Mouse (Mus musculus) hindbrain, embryonic 14.5 days (tissue): ENCODE data around the gene Bcl2l12. TPM values are rescaled to one million over a fixed set of nuclear protein-coding genes. Genes with fewer than 3 reads are reported as not detected.

Source experiments
- ATAC-seq: fragments of 200-750 bp; cut with Nextera tagmentation; 2 replicates; pipeline ENCODE4 v1.8.0; 2017; ENCODE audit warnings: moderate number of reproducible peaks, mild to moderate bottlenecking, moderate TSS enrichment, moderate library complexity; ENCODE audit not compliant: low FRiP score
- DNase-seq: peaks from one replicate; pipeline ENCODE4 v3.0.0-alpha.2; 2015; ENCODE audit warnings: low spot score
- H3K27ac ChIP-seq: fragments of 300-500 bp; sonication (generic); 2 replicates; pipeline ENCODE4 v1.5.1; 2014; ENCODE audit warnings: mild to moderate bottlenecking, moderate library complexity
- H3K27me3 ChIP-seq: fragments of 300-500 bp; sonication (generic); 2 replicates; pipeline ENCODE4 v1.6.1; 2014; ENCODE audit warnings: mild to moderate bottlenecking, low read length, mixed read lengths; ENCODE audit not compliant: control insufficient read depth, insufficient read depth
- H3K36me3 ChIP-seq: fragments of 300-500 bp; sonication (generic); replicated peaks from 2 replicates; pipeline ENCODE4 v1.6.1; 2014; ENCODE audit not compliant: control insufficient read depth, insufficient read depth
- H3K4me1 ChIP-seq: fragments of 300-500 bp; sonication (generic); replicated peaks from 2 replicates; pipeline ENCODE4 v1.6.1; 2014; ENCODE audit warnings: antibody characterized with exemption, low read length, mixed read lengths; ENCODE audit not compliant: control insufficient read depth, insufficient read depth
- H3K4me2 ChIP-seq: fragments of 300-500 bp; sonication (generic); replicated peaks from 2 replicates; pipeline ENCODE4 v1.6.1; 2014; ENCODE audit warnings: mild to moderate bottlenecking, moderate library complexity
- H3K4me3 ChIP-seq: fragments of 300-500 bp; sonication (generic); replicated peaks from 2 replicates; pipeline ENCODE4 v1.5.1; 2014; ENCODE audit warnings: mild to moderate bottlenecking, low read length
- H3K9ac ChIP-seq: fragments of 300-500 bp; sonication (generic); 2 replicates; pipeline ENCODE4 v1.6.1; 2014
- H3K9me3 ChIP-seq: fragments of 300-500 bp; sonication (generic); 2 replicates; pipeline ENCODE4 v1.6.1; 2016; ENCODE audit warnings: low read length; ENCODE audit not compliant: control insufficient read depth
- WGBS: fragments of 180-500 bp; shearing (Covaris S2); extraction: QIAGEN DNeasy Blood & Tissue Kit; methylation state at CpG from one replicate; pipeline ENCODE4 v1.1.7; 2014; 5-methylcytosine and 5-hydroxymethylcytosine counted together
- polyA plus RNA-seq: library from polyadenylated mRNA; unstranded; fragments of >200 nt; fragmentation: Nextera tagmentation; extraction: Ambion mirVana; gene quantifications from 2 replicates; pipeline ENCODE4 v1.2.1, GENCODE M21; 2014

Bcl2l12 gene
- polyA plus RNA-seq, 1 experiment from 2014 or later = 12.6 TPM

DNA sequence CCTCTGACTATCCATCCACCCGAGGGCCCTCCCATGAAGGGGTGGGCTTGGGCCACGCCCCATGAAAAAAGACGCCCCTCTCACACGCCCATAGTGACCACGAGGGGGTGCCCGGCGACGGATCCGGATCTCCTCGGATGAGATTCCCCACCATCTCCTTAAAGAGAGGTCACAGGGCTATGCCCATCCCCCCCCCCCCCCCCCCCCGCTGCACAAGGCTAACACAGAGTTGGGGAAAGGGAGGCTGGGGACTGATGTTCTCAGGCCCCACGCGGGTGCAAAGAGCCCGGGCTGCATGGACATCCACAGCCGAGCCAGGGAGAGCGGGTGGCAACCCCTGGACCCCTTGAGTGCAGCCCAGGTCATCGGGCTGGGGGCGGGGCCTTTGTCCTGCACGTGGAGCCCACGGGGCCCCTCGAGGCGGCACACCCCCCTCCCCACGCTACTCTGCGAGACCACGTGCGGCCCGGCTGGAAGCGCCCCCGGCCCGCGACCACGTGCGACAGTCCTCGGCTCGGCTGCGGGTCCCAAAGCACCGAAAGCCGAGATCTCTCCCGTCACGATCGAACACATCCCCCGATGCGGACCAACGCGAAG lies 12.8 kb downstream of the Bcl2l12 start:
- Histone ChIP-seq H3K36me3 (peaks cover 29% of the 10 kb centered on the region), H3K27me3 (no peaks in the 10 kb centered on the region), H3K4me1 (peaks cover 33% of the 10 kb centered on the region), H3K4me3 (peak overlapping the region; percentile 77), H3K27ac (peak overlapping the region; percentile 89), H3K9ac (peak overlapping the region; percentile 91), H3K9me3 (no peaks in the 10 kb centered on the region), H3K4me2 (peak overlapping the region; percentile 68)
- WGBS = under 1% methylated on average over 44 of the region's 45 CpGs
- DNase-seq (peak; percentile 36), ATAC-seq (peak; percentile 0; the same call in 1 of the 2 replicates)

DNA sequence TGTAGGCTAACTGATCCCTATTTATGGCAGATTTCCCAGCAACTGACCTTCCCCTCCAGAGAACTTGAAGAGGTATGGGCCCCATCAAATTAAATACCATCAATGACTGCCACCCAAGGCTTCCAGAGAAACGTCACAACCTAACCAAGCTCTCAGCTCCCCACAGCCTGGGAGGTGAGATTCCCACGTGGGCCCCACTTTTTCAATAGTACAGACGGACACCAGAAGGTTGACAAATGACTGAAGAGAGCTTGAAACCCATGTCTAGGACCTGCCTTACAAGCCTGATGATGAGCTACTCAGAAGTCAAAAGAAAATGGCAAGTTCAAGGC lies 13.7 kb downstream of the Bcl2l12 start:
- no peaks in the 10 kb centered on the region for H3K27me3 ChIP-seq
- peak overlapping the region; percentile 68 for H3K4me2 ChIP-seq
- H3K4me3 ChIP-seq = peak overlapping the region; percentile 77
- no peak for DNase-seq
- WGBS = 48% methylated on average over 3 of the region's 3 CpGs
- ATAC-seq = no peak
- peak overlapping the region; percentile 89 for H3K27ac ChIP-seq
- H3K9me3 ChIP-seq = no peaks in the 10 kb centered on the region
- peaks cover 33% of the 10 kb centered on the region for H3K4me1 ChIP-seq
- H3K9ac ChIP-seq = peak overlapping the region; percentile 91; the same call in 1 of the 2 replicates
- peaks cover 37% of the 10 kb centered on the region for H3K36me3 ChIP-seq

DNA sequence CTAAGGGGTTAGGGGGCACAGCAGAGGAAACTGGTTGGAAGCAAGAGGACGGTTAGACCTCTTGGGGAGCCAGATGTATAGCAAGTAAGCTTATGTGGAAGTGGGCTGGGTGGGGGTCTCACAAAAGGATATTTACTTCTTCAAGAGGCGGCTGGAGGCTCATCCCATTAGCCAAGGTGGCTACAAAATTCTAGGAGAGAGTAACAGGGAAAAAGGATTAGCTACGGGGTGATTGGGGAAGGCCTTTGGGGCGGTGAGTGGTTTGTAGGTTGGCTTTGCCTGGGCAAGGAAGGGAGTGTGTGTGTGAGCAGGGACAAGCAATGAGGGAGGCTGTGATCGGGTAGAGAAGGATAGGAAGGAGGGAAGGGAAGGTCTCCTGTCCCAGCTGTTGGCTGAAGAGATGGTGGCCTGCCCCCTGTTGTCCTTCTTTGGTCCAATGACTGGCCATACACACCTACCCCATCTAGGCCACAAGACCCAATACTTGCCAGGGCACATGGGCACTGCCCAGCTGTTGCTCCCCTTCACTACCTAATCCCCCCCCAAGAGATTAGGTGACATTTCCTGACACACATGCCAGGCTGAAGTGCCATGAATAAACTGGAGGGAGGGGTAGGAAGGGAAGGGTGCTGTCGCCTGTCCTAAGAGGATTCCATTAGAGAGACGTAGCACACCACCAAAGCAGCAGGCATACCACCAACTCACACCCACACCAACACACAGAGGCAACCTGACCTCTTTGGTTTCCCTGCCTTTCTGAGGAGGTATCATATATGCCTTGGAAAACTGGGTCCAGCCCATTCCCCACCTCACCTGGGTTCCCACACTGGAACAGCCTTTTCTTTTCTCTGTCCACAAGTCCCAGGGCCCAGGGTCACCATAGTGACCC lies 14.3 kb downstream of the Bcl2l12 start:
- Histone ChIP-seq H3K27ac (peak overlapping the region; percentile 89; the same call in 1 of the 2 replicates), H3K4me2 (peak overlapping the region; percentile 68), H3K4me3 (peak overlapping the region; percentile 77; the same call in 1 of the 2 replicates), H3K4me1 (peaks cover 33% of the 10 kb centered on the region), H3K9me3 (no peaks in the 10 kb centered on the region), H3K36me3 (peaks cover 43% of the 10 kb centered on the region), H3K9ac (0 out of 2 replicates have a peak overlapping the region, but pooled peaks have one; percentile 91), H3K27me3 (no peaks in the 10 kb centered on the region)
- DNase-seq (no peak), ATAC-seq (no peak)
- WGBS = 73% methylated on average over 7 of the region's 7 CpGs

DNA sequence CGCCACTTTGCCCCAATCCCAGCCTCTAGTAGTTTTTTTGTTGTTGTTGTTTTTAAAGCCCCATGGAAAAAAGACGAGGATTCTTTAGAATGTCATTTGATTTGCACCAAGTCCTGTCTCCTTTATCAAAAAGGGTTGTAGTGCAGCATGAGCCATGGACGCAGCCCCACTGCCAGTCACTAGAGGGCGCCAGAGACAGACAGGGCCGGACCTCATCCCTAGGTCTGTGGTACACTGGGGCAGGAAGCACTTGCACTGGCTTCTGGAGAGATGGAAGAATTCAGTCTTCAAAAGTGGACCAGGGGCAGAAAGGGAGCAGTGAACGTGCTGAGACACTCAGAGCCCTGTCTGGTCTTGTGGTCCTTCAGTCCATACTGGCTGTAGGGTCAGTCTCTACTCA lies 15.4 kb downstream of the Bcl2l12 start:
- DNase-seq (peak; percentile 82), ATAC-seq (no peak)
- no peak overlapping the region for H3K4me3 ChIP-seq
- H3K9me3 ChIP-seq = no peaks in the 10 kb centered on the region
- peaks cover 26% of the 10 kb centered on the region for H3K4me1 ChIP-seq
- H3K4me2 ChIP-seq = 0 out of 2 replicates have a peak overlapping the region, but pooled peaks have one; percentile 10
- WGBS = 38% methylated on average over 6 of the region's 6 CpGs
- no peaks in the 10 kb centered on the region for H3K27me3 ChIP-seq
- H3K9ac ChIP-seq = no peak overlapping the region
- peaks cover 54% of the 10 kb centered on the region for H3K36me3 ChIP-seq
- no peak overlapping the region for H3K27ac ChIP-seq

DNA sequence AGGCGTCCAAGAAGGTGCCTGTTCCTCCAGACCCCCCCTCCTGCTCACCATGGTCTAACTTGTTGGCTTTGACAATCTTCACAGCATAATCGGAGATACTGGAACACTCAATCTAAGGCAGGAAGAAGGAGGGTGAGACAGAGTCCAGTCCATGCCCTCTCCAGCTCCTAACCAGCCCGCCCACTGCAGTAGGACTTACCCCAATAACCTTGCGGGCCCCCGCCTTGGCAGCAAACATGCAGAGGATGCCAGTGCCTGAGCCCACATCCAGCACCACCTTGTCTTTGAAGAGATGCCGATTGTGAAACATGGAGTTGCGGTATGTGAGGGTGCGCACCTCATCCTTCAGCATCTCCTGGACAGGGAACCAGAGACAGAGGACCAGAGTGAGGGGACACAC lies 17.0 kb downstream of the Bcl2l12 start:
- Histone ChIP-seq H3K4me1 (peaks cover 20% of the 10 kb centered on the region), H3K9me3 (no peaks in the 10 kb centered on the region), H3K27me3 (no peaks in the 10 kb centered on the region), H3K9ac (no peak overlapping the region), H3K4me2 (no peak overlapping the region), H3K36me3 (peaks cover 70% of the 10 kb centered on the region), H3K27ac (no peak overlapping the region), H3K4me3 (no peak overlapping the region)
- WGBS = 98% methylated on average over 8 of the region's 8 CpGs
- DNase-seq = no peak
- ATAC-seq = no peak

DNA sequence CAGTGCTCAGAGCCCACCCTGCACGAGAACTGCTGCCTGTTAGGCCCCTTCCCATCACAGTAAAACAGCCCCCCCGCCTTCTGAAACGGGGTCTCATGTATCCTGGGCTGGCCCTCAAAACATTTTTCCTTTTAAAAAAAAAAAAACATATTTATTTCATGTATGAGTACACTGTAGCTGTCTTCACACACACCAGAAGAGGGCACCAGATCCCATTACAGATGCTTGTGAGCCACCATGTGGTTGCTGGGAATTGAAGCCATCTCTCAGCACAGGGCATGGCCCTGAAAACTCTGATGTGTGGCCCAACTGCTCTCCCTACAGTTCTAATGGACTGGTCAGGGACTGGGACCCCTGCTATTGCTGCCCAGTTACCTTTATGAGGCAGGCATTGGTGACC lies 20.2 kb downstream of the Bcl2l12 start:
- Histone ChIP-seq H3K36me3 (peaks cover 78% of the 10 kb centered on the region), H3K4me1 (peaks cover 13% of the 10 kb centered on the region), H3K4me3 (no peak overlapping the region), H3K27me3 (no peaks in the 10 kb centered on the region), H3K9me3 (no peaks in the 10 kb centered on the region), H3K4me2 (no peak overlapping the region), H3K27ac (no peak overlapping the region), H3K9ac (no peak overlapping the region)
- ATAC-seq = no peak
- DNase-seq = no peak
- WGBS = 92% methylated on average over 3 of the region's 3 CpGs

DNA sequence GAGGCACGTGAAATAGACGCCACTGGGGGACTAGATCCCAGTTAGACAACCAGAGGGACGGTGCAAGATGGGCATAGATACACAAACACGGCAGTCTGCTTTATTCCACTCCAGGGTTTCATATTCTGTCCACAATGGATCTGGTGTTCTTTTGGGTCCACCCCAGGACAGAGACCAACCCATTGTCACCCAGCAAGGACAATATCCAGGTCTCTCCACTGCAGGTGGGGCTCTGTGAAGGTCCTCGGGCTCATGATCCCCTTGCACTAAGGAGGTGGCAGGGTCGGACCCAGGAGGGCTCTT lies 23.4 kb downstream of the Bcl2l12 start:
- peak overlapping the region; percentile 82 for H3K9ac ChIP-seq
- no peaks in the 10 kb centered on the region for H3K9me3 ChIP-seq
- ATAC-seq = no peak
- peak overlapping the region; percentile 95 for H3K27ac ChIP-seq
- no peak for DNase-seq
- H3K4me2 ChIP-seq = peak overlapping the region; percentile 97
- peaks cover 32% of the 10 kb centered on the region for H3K4me1 ChIP-seq
- H3K36me3 ChIP-seq = peaks cover 50% of the 10 kb centered on the region
- H3K27me3 ChIP-seq = no peaks in the 10 kb centered on the region
- H3K4me3 ChIP-seq = peak overlapping the region; percentile 47
- WGBS = 21% methylated on average over 6 of the region's 6 CpGs

DNA sequence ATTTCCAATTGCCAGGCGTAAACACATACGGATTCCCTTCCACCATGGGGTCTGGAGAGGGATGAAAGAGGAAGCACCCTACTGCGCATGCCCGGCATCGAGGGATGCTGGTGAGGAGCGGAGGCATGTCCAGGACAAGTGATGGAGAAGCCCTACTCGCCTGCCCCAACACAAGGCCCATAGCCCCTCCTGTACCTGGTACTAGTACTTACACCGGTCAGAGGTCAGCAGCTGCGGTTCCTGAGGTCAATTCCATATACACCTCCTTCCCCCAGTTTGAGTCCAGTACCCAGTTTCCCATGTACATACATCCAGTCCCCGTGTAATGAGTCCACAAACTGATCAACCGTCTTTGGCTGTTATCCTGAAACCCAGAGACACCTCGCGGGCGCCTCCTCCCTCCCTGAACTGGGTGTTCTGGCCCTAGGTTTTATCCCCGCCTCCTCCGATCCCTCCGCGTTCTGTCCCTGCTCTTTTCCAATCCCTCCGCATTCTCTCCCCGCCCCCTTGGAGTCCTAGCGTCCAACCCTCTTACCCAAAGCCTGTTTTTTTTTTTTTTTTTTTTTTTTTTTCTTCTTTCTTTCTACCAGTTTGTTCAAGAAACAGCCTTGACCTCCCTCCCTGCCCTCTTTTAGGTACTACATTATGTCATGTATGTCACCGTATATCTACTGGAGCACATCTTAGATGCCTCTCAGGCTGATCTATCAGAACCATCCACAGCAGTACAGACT lies 24.0 kb downstream of the Bcl2l12 start, which contains the start of gene Cpt1c:
Cpt1c (minus strand) TSS at position 469 of the 734 bp plus-strand sequence.
- WGBS = under 1% methylated on average over 22 of the region's 22 CpGs
- ATAC-seq = peak; percentile 62
- H3K27ac ChIP-seq = peak within 1 kb of the TSS; percentile 95

More for the DNA sequence above, 24.0 kb downstream of the Bcl2l12 start, which contains the start of gene Cpt1c:
- Histone ChIP-seq H3K36me3 (peaks cover 45% of the 10 kb centered on the region), H3K9ac (peak within 1 kb of the TSS; percentile 82), H3K27me3 (no peaks in the 10 kb centered on the region), H3K4me2 (peak within 1 kb of the TSS; percentile 97), H3K4me1 (peaks cover 32% of the 10 kb centered on the region), H3K9me3 (no peaks in the 10 kb centered on the region), H3K4me3 (peak within 1 kb of the TSS; percentile 47)
- DNase-seq = peak; percentile 86
